ENCODE assay signal across 16 mouse cellular contexts in the genomic region with DNA sequence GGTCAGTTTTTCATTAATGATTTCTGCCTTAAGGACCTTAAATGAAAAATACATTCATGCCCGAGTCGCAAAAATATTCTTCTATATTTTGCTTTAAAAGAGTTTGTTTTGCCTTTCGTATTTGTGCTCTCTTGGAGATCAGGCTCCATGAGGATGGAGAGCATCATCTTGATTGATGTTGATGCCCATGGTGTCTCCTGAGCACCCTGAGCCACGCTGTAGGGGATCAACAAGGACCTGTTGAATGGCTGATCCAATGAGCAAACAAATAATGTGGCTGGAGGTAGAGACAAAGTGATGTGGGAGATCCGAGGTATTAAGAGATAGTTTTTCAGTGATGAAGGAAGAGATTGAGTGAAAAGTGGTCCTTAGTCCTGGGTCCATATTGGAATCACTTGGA. TPM values are rescaled to one million over a fixed set of nuclear protein-coding genes. Genes with fewer than 3 reads are reported as not detected.
"Had no signal": no experiment of that assay in that cellular context is flagged by ENCODE, and none has a peak within 500 bp of the region (broad histone marks: within the 10 kb centered on the region; RNA-seq: fewer than 3 reads in every experiment).

No protein-coding gene starts in this region.

- H3K9ac ChIP-seq: neural tube, embryonic 13.5 days; neural tube, embryonic 15.5 days; stomach, embryonic 15.5 days had no signal

- H3K27me3 ChIP-seq: neural tube, embryonic 13.5 days; neural tube, embryonic 15.5 days; stomach, embryonic 15.5 days had no signal

- DNase-seq: retina, postnatal 1 day; right cerebral cortex, adult 18-20 months; right cerebral cortex, postnatal 14 days; right cerebral cortex, postnatal 25 days; right cerebral cortex, postnatal 4 days; spleen, adult 18-20 months; thymus, adult 18-20 months; thymus, adult 2 months; thymus, postnatal 14 days; thymus, postnatal 25 days; thymus, postnatal 36 days; thymus, postnatal 4 days had no signal

- H3K36me3 ChIP-seq: neural tube, embryonic 13.5 days; neural tube, embryonic 15.5 days; stomach, embryonic 15.5 days had no signal

- H3K9me3 ChIP-seq: neural tube, embryonic 13.5 days; neural tube, embryonic 15.5 days; stomach, embryonic 15.5 days had no signal

- H3K27ac ChIP-seq: neural tube, embryonic 13.5 days; neural tube, embryonic 15.5 days; stomach, embryonic 15.5 days; stomach, postnatal 0 days had no signal

- H3K4me1 ChIP-seq: neural tube, embryonic 13.5 days; neural tube, embryonic 15.5 days; stomach, embryonic 15.5 days had no signal

- H3K4me3 ChIP-seq: neural tube, embryonic 13.5 days; neural tube, embryonic 15.5 days; stomach, embryonic 15.5 days had no signal

RNA-seq across cellular contexts. Expression of a gene that starts 19.2 kb away (rescaled TPM):
- polyA plus RNA-seq: neural tube, embryonic 15.5 days had no signal
